Mouse (Mus musculus): ENCODE results near the gene Flywch1.

DNA sequence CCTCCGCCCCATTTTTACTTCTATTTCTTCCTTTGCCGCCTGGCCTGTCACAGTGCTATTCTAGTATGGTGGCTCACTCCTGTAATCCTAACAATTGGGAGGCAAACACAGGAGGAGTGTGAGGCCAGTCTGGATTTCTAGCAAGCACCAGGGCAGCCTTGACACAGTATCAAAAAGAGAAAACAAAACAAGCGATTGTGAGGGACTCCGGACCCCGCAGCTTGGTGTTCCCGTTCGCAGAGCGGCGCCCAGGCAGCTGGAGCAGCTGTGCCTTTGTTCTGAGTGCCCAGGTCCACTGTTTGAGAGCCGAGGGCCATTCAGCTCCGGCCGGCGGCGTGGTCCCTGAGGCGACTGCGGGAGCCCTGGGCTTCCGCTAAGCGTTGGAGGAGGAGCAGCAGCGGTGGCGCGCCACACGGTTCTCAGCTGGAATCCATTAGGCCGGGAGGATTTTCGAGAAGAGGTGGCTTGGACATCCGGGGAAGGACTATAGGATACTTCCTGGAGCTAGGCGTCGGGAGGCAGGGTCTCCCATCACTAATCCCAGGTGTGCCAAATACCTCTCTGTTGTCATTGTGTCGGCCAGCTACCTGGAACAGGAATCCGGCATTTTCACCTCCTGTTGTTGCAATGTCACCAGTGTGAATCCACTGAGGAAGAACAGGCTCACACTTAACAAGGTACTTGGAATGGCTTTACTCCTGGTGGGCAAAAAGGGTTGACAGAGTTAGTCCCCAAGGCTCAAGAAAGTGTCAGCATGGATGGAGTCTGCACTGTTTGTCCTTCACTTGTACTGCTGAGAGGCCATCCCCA lies 19.1 kb upstream of the Flywch1 start, which contains the start of gene Srrm2:
- no peak for TF ChIP-seq CTCF (IDR thresholded peaks at IDR 0.05; ENCODE audit: low read depth)
- no peak for TF ChIP-seq EP300 (IDR thresholded peaks at IDR 0.05; ENCODE audit: low read depth)

All from liver, embryonic 14.5 days (tissue).